Mouse (Mus musculus): Measurements from ENCODE around the gene Apoa5.

DNA sequence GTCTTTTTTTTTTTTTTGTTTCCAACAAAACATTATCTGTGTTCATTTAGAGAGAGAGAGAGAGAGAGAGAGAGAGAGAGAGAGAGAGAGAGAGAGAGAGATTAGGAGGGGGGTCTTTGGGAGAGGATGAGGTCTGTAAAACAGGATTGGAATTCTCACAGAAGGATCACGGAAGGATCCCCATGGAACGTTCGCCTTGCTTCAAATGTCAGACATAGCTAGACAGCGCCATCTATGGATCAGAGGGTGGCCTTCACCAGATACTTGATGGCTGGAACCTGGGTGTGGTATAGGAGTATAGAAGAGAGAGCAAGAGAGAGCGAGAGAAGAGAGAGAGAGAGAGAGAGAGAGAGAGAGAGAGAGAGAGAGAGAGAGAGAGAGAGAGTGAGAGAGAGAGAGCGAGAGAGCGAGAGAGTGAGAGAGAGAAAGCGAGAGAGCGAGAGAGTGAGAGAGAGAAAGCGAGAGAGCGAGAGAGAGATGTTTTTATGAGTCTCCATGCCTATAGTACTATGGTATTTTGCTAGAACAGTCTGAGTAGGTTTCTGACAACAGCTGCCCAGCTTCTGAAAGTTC lies 21.6 kb upstream of the Apoa5 start:
- peak; percentile 90 for TF ChIP-seq CTCF (IDR thresholded peaks at IDR 0.05; ENCODE audit: low read depth)
- no peak for TF ChIP-seq EP300 (IDR thresholded peaks at IDR 0.05; ENCODE audit: low read depth)
